Mouse (Mus musculus): ENCODE measurements at regions not wholly inside any gene's neighbourhood (a gene's known extent, or its start where the extent isn't known, plus 50 kb on each side); places are given as distances from the start of the nearest gene placed in this dataset.

GRCm38 (mm10) chr4:131075326-131075932 is 131.2 kb downstream of the Matn1 start:
- H3K4me3 ChIP-seq (ENCODE audit: low read depth, low read length): no peak overlapping the region
- no peak for TF ChIP-seq CTCF (IDR thresholded peaks at IDR 0.05; ENCODE audit: low read depth)
- ATAC-seq: no peak
- no peaks in the 10 kb centered on the region for H3K36me3 ChIP-seq (ENCODE audit: control insufficient read depth, insufficient read depth)
- no peaks in the 10 kb centered on the region for H3K27me3 ChIP-seq (replicated peaks; ENCODE audit: control insufficient read depth, insufficient read depth, low read length)
- no peaks in the 10 kb centered on the region for H3K4me1 ChIP-seq (replicated peaks; ENCODE audit: control insufficient read depth, insufficient read depth, low read length)
- no peak overlapping the region for H3K27ac ChIP-seq (ENCODE audit: low read depth, low read length)
- no peaks in the 10 kb centered on the region for H3K9me3 ChIP-seq (ENCODE audit: control insufficient read depth)
- H3K9ac ChIP-seq (ENCODE audit: low read depth, low read length): no peak overlapping the region
- H3K4me2 ChIP-seq (replicated peaks; ENCODE audit: low read depth): no peak overlapping the region
- WGBS: 64% methylated on average over 8 of the region's 8 CpGs

- H3K27ac ChIP-seq (ENCODE audit: low read depth, low read length): no peak overlapping the region
- TF ChIP-seq CTCF (IDR thresholded peaks at IDR 0.05; ENCODE audit: low read depth): no peak
- no peaks in the 10 kb centered on the region for H3K9me3 ChIP-seq (ENCODE audit: control insufficient read depth)
- no peak overlapping the region for H3K9ac ChIP-seq (ENCODE audit: low read depth, low read length)
- no peak for ATAC-seq
- 47% methylated on average over 3 of the region's 3 CpGs for WGBS
- no peaks in the 10 kb centered on the region for H3K27me3 ChIP-seq (replicated peaks; ENCODE audit: control insufficient read depth, insufficient read depth, low read length)
- no peak overlapping the region for H3K4me3 ChIP-seq (ENCODE audit: low read depth, low read length)
- no peak overlapping the region for H3K4me2 ChIP-seq (replicated peaks; ENCODE audit: low read depth)
- no peaks in the 10 kb centered on the region for H3K4me1 ChIP-seq (replicated peaks; ENCODE audit: control insufficient read depth, insufficient read depth, low read length)
- no peaks in the 10 kb centered on the region for H3K36me3 ChIP-seq (ENCODE audit: control insufficient read depth, insufficient read depth)
Observed at GRCm38 (mm10) chr4:131076628-131077027, 132.4 kb downstream of the Matn1 start.

DNA sequence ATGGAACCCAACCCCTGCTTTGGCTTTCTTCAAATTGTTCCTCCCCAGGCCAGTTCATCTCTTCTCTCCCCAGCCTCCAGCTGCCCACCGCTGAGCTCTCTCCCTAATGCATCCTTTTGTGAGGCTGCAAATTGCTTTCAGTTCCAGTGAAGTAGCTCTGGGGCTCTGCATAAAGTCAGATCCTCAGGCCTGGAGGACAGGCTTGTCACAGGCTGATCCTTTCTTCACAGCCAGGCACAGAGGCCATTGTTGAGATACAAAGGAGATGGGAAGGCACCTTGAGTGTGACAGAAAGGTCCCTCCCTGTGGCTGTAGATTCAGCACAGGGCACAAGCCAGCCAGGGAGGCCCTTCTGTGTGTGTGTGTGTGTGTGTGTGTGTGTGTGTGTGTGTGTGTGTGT is 135.9 kb downstream of the Matn1 start:
- no peak for TF ChIP-seq CTCF (IDR thresholded peaks at IDR 0.05; ENCODE audit: low read depth)
- WGBS: 48% methylated on average over 1 of the region's 1 CpGs
- Histone ChIP-seq H3K4me1 (replicated peaks; ENCODE audit: control insufficient read depth, insufficient read depth, low read length) (no peaks in the 10 kb centered on the region), H3K27me3 (replicated peaks; ENCODE audit: control insufficient read depth, insufficient read depth, low read length) (no peaks in the 10 kb centered on the region), H3K27ac (ENCODE audit: low read depth, low read length) (no peak overlapping the region), H3K4me3 (ENCODE audit: low read depth, low read length) (no peak overlapping the region), H3K9ac (ENCODE audit: low read depth, low read length) (no peak overlapping the region), H3K36me3 (ENCODE audit: control insufficient read depth, insufficient read depth) (no peaks in the 10 kb centered on the region), H3K9me3 (ENCODE audit: control insufficient read depth) (no peaks in the 10 kb centered on the region), H3K4me2 (replicated peaks; ENCODE audit: low read depth) (no peak overlapping the region)
- ATAC-seq: no peak

GRCm38 (mm10) chr4:131083405-131083804 is 139.2 kb downstream of the Matn1 start:
- H3K9ac ChIP-seq (ENCODE audit: low read depth, low read length): no peak overlapping the region
- no peak for TF ChIP-seq CTCF (IDR thresholded peaks at IDR 0.05; ENCODE audit: low read depth)
- no peaks in the 10 kb centered on the region for H3K9me3 ChIP-seq (ENCODE audit: control insufficient read depth)
- H3K4me2 ChIP-seq (replicated peaks; ENCODE audit: low read depth): no peak overlapping the region
- no peaks in the 10 kb centered on the region for H3K27me3 ChIP-seq (replicated peaks; ENCODE audit: control insufficient read depth, insufficient read depth, low read length)
- H3K4me1 ChIP-seq (replicated peaks; ENCODE audit: control insufficient read depth, insufficient read depth, low read length): no peaks in the 10 kb centered on the region
- WGBS: 80% methylated on average over 3 of the region's 3 CpGs
- H3K27ac ChIP-seq (ENCODE audit: low read depth, low read length): no peak overlapping the region
- no peak overlapping the region for H3K4me3 ChIP-seq (ENCODE audit: low read depth, low read length)
- no peak for ATAC-seq
- H3K36me3 ChIP-seq (ENCODE audit: control insufficient read depth, insufficient read depth): no peaks in the 10 kb centered on the region

DNA sequence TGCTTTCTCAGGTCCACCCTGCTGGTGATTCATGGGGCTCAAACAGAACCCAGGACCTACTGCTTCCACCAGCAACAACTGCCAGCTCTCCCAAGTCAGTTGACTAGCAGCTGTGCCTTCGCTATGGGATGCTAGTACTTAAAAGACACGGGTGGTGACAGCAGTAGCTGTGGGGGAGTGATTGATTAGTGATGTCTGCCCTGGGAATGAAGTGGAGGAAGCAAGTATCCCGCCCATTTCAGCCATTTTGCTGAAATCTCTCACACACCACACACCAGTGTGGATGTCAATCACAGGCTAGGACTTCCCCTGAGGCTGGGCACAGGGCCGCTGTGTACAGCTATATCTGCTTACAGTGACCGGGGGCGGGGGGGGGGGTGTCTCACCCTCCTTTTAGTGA is 153.2 kb downstream of the Matn1 start:
- Histone ChIP-seq H3K4me3 (ENCODE audit: low read depth, low read length) (no peak overlapping the region), H3K9me3 (ENCODE audit: control insufficient read depth) (no peaks in the 10 kb centered on the region), H3K27me3 (replicated peaks; ENCODE audit: control insufficient read depth, insufficient read depth, low read length) (no peaks in the 10 kb centered on the region), H3K9ac (ENCODE audit: low read depth, low read length) (no peak overlapping the region), H3K4me2 (replicated peaks; ENCODE audit: low read depth) (no peak overlapping the region), H3K4me1 (replicated peaks; ENCODE audit: control insufficient read depth, insufficient read depth, low read length) (no peaks in the 10 kb centered on the region), H3K36me3 (ENCODE audit: control insufficient read depth, insufficient read depth) (no peaks in the 10 kb centered on the region), H3K27ac (ENCODE audit: low read depth, low read length) (no peak overlapping the region)
- no peak for ATAC-seq
- WGBS: 47% methylated on average over 6 of the region's 6 CpGs
- TF ChIP-seq CTCF (IDR thresholded peaks at IDR 0.05; ENCODE audit: low read depth): no peak

DNA sequence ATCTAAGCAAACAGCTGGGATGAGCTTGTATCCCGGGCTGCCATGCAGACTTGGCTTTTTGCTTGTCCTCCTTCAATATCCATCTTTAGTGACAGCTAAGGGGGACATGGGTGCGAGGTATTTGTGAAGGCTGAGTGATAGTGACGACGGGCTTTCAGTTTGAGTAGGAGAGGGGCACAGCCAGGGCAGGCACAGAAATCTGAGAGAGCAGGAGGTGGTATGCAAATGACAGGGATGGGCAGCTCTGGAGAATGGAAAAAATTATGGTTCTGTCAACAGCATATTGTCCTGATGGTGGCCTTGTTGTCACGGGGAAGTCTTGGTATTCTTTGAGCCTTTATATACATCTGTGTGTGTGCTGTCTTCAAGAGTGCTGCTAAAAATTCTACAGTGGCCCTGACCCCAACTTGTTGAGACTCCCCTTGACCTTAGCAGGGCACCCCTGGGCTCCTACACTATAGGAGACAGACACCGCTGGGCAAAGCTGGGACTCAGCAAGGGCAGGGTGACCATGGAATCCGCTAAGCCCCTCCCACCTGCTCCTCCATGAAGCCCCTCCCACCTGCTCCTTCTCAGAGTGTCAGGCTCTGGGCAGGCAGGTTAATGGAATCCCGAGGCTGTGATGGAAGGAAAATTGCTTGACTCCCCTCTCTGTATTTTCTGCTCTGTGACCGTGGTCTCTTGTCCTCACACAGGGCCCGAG is 156.1 kb downstream of the Matn1 start:
- Histone ChIP-seq H3K36me3 (ENCODE audit: control insufficient read depth, insufficient read depth) (no peaks in the 10 kb centered on the region), H3K4me1 (replicated peaks; ENCODE audit: control insufficient read depth, insufficient read depth, low read length) (no peaks in the 10 kb centered on the region), H3K4me3 (ENCODE audit: low read depth, low read length) (no peak overlapping the region), H3K27me3 (replicated peaks; ENCODE audit: control insufficient read depth, insufficient read depth, low read length) (no peaks in the 10 kb centered on the region), H3K9ac (ENCODE audit: low read depth, low read length) (no peak overlapping the region), H3K27ac (ENCODE audit: low read depth, low read length) (no peak overlapping the region), H3K9me3 (ENCODE audit: control insufficient read depth) (no peaks in the 10 kb centered on the region), H3K4me2 (replicated peaks; ENCODE audit: low read depth) (no peak overlapping the region)
- WGBS: 39% methylated on average over 10 of the region's 10 CpGs
- TF ChIP-seq CTCF (IDR thresholded peaks at IDR 0.05; ENCODE audit: low read depth): no peak
- no peak for ATAC-seq

Measured in intestine, postnatal 0 days (tissue).